In the genomic region with DNA sequence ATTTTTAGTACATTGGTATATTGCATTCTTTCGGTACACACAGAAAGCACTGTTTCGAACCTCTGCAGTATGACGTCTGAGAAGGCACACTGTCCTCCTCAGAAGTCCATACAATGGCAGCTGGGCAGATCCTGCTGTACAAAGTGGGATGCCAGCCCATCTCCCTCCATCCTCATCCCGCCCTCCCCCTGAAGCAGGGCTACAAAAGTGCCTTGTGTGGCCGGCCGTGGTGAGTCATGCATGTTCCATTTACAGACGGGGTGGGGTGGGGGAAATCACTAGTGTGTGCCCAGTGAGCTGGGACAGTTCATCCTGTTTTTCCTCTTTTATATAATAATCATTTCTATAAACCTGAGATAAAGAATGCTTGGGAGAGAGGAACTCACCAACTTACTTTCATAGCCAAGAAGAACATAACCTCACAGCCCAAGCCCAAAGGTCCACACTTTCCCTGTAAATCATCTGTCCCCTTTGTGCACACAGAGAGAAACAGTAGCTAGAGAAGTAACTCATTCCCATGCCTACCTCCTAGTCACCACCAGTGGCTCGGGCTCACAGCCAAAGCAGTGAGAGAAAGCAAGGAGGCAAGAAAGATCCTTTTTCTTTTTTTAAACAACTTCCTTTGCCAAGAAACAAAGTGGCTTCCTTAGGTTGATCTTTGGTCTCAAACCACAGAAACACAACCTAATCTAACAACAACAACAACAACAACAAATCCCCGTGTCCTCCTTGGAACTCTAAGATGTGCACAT, we compare ENCODE assay signal across 8 mouse cellular contexts. TPM values are rescaled to one million over a fixed set of nuclear protein-coding genes. Genes with fewer than 3 reads are reported as not detected.
DNase-seq lines count a peak whose midpoint lies in the region; ATAC-seq lines count a peak whose summit lies in the region.
"Had no signal": no experiment of that assay in that cellular context is flagged by ENCODE, and none has a peak within 500 bp of the region (broad histone marks: within the 10 kb centered on the region; RNA-seq: fewer than 3 reads in every experiment).

No protein-coding gene starts in this region.

- peak; percentile 71 for ATAC-seq in heart, embryonic 12.5 days (ENCODE audit: insufficient number of reproducible peaks, low FRiP score)
- ATAC-seq in neural tube, embryonic 13.5 days (ENCODE audit: low read depth): peak; percentile 87

- H3K4me2 ChIP-seq in heart, embryonic 12.5 days: no peak overlapping the region
- H3K4me2 ChIP-seq in neural tube, embryonic 13.5 days: no peak overlapping the region
- H3K4me2 ChIP-seq: limb, embryonic 12.5 days had no signal

- peak; percentile 57 for DNase-seq in layer of hippocampus, adult 9-11 months
- DNase-seq in layer of hippocampus, adult 9-10 months (ENCODE audit: low spot score): no peak
- peak; percentile 55 for DNase-seq in brain, adult 2 months (ENCODE audit: low read depth, low spot score)
- peak; percentile 90 to 94 for DNase-seq in kidney, postnatal 25 days
- no peak for DNase-seq in retina, embryonic 14.5 days (ENCODE audit: low spot score)

- H3K36me3 ChIP-seq in heart, embryonic 12.5 days: no peaks in the 10 kb centered on the region
- H3K36me3 ChIP-seq in neural tube, embryonic 13.5 days: no peaks in the 10 kb centered on the region
- H3K36me3 ChIP-seq: limb, embryonic 12.5 days had no signal

- H3K4me1 ChIP-seq in heart, embryonic 12.5 days (replicated peaks): peaks cover 6% of the 10 kb centered on the region
- peaks cover 17% of the 10 kb centered on the region for H3K4me1 ChIP-seq in neural tube, embryonic 13.5 days (replicated peaks)
- H3K4me1 ChIP-seq: limb, embryonic 12.5 days had no signal

- H3K27ac ChIP-seq in heart, embryonic 12.5 days (ENCODE audit: poor library complexity, severe bottlenecking): 0 out of 2 replicates have a peak overlapping the region, but pooled peaks have one; percentile 18
- H3K27ac ChIP-seq in neural tube, embryonic 13.5 days (replicated peaks): peak overlapping the region; percentile 65
- H3K27ac ChIP-seq: limb, embryonic 12.5 days had no signal

- H3K9ac ChIP-seq in heart, embryonic 12.5 days: no peak overlapping the region
- no peak overlapping the region for H3K9ac ChIP-seq in neural tube, embryonic 13.5 days
- H3K9ac ChIP-seq: limb, embryonic 12.5 days had no signal

- H3K9me3 ChIP-seq in heart, embryonic 12.5 days (replicated peaks): no peaks in the 10 kb centered on the region
- H3K9me3 ChIP-seq in neural tube, embryonic 13.5 days: no peaks in the 10 kb centered on the region
- H3K9me3 ChIP-seq: limb, embryonic 12.5 days had no signal

- no peaks in the 10 kb centered on the region for H3K27me3 ChIP-seq in heart, embryonic 12.5 days (replicated peaks)
- no peaks in the 10 kb centered on the region for H3K27me3 ChIP-seq in neural tube, embryonic 13.5 days
- H3K27me3 ChIP-seq: limb, embryonic 12.5 days had no signal

- H3K4me3 ChIP-seq in heart, embryonic 12.5 days: no peak overlapping the region
- no peak overlapping the region for H3K4me3 ChIP-seq in neural tube, embryonic 13.5 days
- H3K4me3 ChIP-seq: limb, embryonic 12.5 days had no signal

- WGBS in heart, embryonic 12.5 days: 68% methylated on average over 9 of the region's 9 CpGs
- 65% methylated on average over 9 of the region's 9 CpGs for WGBS in neural tube, embryonic 13.5 days

RNA-seq across cellular contexts. Expression of gene Fnip2, which starts 8.4 kb away (rescaled TPM):
- 5.3 and 6.3 TPM in 2 replicates for polyA plus RNA-seq in heart, embryonic 12.5 days (2016; fragmentation: Nextera tagmentation; extraction: Ambion mirVana)
- 5.9 and 7.0 TPM in 2 replicates for polyA plus RNA-seq in neural tube, embryonic 13.5 days (2015; fragmentation: Nextera tagmentation; extraction: Ambion mirVana)

RNA-seq across cellular contexts. Expression of gene Ppid, which starts 31.9 kb away (rescaled TPM):
- polyA plus RNA-seq in heart, embryonic 12.5 days (2016; fragmentation: Nextera tagmentation; extraction: Ambion mirVana): 121 and 122 TPM in 2 replicates
- polyA plus RNA-seq in neural tube, embryonic 13.5 days (2015; fragmentation: Nextera tagmentation; extraction: Ambion mirVana): 161 and 165 TPM in 2 replicates

Comparison
In these comparisons a context has a peak if more than half of its experiments do, and no peak if none do; other contexts are left out.
1. DNase-seq: peak in layer of hippocampus, adult 9-11 months (single experiment), brain, adult 2 months (single experiment) and kidney, postnatal 25 days (2 of 2); none in layer of hippocampus, adult 9-10 months (single experiment) and retina, embryonic 14.5 days (single experiment).